Mouse (Mus musculus) adrenal gland (tissue): ENCODE data around the gene Wdr5b.

ENCODE experiments used
- intact Hi-C: fragments of 180-260 bp; cut with DNase I; formaldehyde crosslinking; loops from one replicate; pipeline ENCODE4 v1.15.1; 2025

Wdr5b gene

DNA sequence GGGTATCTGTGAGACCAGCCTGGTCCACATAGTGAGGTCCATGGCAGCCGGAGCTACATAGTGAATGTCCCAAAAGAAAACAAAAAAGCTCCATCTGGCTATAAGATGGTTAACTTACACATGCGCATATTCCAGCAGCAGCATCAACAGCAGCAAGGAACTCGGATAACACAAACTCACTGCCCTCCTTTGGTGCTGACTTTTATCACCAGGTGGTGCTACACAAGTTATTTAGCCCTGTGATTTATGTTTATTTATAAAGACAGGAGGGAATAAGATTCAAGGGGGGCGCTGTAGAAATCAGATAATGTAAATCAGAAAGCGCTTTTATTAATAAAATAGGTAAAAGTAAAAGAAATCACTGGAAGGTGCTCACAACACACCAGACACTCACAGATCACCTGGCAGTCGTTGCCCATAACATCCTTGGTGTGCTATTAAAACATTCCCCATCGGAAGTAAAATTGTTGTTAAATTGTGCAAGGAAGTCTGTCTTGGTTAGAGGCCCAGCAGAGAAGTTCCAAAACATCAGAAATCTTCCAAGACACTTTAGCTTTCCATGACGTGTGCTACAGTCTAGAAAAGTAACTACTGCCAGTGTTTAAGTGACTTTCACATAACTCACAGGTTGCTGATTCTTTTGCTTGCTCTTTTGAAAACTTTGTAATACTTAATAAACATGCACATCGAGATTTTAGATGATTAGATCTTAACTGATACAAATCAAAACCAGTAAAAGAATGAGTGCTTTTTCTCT, 29.0 kb downstream of the Wdr5b start:
- intact Hi-C loops, result loop anchor here (5.0 to 10.0 kb wide), 2 partner anchors 88 to 1805 kb away; no protein-coding TSS in a partner anchor

DNA sequence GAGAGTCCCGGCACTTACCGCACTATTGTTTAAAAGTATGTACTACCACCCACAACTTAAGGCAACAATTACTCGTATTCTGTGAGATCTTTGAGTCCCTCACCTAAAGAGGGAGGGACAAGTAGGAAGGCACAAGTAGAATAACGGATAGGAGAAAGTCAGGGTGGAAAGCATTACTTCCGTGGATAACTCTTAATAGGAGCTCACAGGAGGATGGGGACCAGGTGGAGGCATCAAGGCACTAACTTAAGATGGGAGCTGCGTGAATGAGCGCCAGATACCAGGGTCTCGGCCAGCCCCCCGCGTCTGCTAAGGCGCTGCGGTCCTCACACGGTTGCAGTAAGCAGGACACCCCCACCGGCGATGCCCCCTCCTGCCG, 30.1 kb downstream of the Wdr5b start:
- intact Hi-C loops, result loop anchor here (5.0 to 10.0 kb wide), 2 partner anchors 89 to 1804 kb away; no protein-coding TSS in a partner anchor

DNA sequence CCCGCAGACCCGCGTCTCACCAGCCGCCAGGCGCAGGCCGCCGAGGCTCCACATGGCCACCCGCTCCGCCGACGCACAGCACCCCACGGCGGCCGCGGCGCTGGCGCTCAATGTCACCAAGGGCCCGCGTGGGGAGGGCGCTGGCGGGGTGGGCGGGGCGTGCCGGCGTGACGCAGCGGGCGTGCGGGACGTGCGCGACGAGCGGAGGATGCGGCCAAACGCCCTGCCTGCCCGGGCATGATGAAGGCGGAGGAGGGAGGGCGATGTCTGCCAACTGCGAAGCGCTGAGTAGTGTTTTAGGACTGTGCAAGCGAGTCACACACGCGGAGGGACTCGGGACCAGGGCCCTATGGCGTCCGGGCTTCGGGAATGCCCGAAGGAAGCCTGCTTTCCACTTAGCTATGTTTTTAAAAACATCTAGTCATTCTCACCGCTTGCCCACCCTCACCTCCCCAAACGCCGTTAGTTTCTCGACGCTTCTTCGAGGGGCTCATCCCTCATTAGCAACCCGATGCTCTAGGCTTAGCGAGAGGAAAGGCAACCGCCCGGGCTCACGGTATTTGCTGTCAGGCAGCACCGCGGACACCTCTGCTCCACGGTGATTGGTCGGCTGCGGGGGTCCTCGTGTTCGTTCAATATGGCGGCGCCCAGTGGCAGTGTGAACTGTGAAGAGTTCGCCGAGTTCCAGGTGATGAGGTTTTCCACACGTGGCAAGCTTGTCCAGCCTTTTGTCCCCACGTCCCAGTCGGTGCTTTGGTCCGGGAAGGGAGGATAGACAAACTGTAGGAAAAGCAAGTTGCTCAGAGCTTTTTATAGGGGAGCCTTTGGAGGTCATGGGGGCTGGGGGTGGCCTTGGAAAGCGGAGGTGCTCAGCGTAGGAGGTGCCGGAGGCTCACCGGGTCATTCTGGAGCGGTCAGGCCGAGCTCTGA, 30.7 kb downstream of the Wdr5b start, which contains the start of the genes Fam162a and Ccdc58:
Fam162a (minus strand) TSS at position 145 of the 930 bp plus-strand sequence.
Ccdc58 (plus strand) TSS at position 236 of the 930 bp plus-strand sequence.
- intact Hi-C loops, result loop anchor here (5.0 to 10.0 kb wide), 2 partner anchors 89 to 1803 kb away; no protein-coding TSS in a partner anchor

DNA sequence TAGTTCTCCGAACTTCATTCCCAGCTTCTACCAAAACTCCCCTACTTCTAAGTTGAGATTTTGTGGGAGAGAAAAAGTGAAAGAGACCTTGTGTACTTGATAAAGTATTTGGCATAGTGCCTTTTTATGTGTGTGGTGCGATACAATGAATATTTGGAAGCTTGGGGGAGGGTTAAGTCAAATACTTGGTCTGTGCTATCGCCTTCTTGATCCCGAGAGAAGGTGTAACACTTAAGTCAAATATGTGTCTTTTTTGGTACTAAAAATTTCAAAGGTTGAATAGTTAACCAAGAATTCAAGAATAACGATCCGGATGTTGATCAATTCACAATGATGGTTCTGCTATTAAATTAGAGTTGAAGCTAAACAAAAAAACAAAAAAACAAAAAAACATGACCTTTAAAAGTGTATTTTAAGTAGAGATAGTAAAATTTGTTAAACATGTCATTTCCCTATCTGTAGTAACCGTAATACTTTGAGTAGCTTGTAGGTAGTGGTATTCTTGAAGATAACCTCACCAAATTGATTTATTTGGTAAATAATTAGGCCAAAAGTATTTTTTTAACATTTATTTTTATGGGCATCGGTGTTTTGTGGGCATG, 31.5 kb downstream of the Wdr5b start:
- intact Hi-C loops, result loop anchor here (5.0 to 10.0 kb wide), 2 partner anchors 90 to 1802 kb away; no protein-coding TSS in a partner anchor

DNA sequence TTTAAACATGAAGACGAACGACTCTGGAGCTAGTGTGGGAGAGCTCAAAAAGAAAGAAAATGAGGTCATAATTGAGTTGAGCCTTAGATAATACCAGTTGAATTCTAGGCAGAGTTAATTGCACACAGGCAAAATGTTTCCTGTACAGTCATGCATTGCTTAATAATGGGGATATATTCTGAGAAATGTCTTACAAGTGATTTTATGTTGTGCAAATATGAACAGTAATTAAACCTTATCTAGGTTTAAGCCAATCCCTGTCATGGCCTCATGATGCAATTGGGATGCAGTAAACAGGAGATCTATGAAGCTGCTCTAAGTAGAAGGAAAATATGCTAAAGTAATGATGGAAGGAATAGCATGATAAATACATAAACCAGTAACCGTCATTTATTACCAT, 33.8 kb downstream of the Wdr5b start:
- intact Hi-C loops, result loop anchor here (5.0 to 10.0 kb wide), 2 partner anchors 92 to 1800 kb away; no protein-coding TSS in a partner anchor

DNA sequence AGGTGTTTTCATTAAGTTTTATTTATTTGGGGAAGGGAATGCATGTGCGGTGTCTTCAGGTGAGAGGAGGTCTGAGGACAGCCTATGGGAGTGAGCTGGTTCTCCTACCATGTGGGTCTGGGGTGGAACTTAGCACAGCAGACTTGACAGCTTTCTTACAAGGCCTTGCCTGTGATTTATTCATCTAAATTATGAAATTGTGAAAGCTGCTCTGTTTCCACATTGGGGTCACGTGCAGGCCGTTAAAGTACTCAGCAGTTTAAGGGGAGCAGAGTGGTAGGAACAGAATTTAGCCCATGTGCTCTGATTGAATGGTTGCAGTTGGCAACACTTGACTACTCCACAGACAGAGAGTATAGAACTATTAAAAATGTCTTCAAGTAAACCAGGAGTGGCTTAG, 38.9 kb downstream of the Wdr5b start:
- intact Hi-C loops, result loop anchor here (10.0 kb wide), 1 partner anchor 1795 kb away; no protein-coding TSS in a partner anchor

DNA sequence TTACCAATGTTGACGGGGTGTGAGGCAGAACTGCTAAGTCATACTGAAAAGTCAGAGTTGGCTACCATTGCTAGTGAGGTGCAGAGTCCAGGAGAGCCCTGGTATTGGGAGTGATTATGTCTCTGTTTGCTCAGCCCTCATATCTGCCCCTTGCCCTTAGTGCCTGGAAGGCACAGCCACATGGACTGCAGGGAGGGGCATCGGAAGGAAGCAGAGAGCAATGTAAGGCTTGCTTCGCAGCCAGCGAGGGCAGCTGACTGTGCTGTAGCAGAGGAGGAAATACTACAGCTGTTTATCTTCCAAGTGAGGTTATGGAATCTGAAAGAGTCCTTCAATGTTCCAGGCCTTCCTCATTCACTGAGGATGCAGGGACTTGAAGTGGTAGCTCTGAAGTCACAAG, 46.9 kb downstream of the Wdr5b start:
- intact Hi-C loops, result no loop called here

DNA sequence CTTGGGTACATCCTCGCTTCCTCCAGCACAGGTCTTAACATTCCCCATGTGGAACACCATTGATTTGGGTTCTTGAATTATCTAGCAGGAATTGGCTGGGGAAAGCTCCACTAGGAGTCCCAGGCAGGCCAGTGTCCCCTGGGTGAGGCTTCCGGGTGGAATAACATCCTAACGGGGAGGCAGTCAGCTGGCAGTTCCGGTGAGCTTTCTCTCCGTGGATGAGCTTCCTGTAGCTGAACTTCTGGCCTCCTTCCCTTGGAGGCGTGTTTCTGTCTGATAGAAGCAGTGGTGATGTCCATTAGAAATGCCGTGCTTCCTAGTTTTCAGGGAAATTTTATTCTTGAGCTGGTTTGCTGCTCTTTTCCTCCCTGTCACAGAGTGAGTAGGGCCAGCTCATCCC, 48.1 kb downstream of the Wdr5b start:
- intact Hi-C loops, result no loop called here

DNA sequence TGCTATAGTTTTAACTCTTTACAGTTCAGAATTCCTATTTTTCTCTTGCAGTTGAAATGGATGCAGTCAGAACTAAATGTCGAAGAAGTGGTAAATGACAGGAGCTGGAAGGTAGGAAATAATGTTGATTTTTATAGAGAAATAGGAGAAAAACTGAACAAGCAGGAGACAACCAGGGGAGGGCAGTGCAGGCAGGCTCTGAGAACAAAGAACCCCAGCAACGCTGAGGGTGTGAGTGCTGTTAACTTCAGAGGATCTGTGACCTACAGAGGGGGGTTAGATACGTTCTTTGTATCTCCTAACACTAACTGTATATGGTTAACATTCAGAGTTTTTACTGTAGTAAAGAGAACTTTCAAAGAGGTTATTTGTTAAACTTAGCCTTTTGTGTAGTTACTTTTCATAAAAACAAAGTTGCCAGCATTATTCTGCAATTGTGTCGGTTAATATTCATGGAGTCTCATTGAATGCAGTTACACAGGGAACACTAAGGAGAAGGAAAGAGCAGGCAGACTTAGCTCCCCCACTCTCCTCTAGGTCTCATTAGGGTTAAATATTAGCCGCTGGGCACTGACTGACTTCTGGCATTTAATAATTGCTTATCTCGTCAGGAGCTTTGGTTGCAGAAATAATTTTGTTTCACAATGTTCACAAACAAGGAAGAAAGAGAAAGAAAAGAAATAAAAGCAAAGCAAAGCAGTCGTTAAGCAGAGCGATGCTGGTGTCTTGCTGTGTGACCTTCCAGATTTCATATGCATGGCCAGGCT, 49.0 kb downstream of the Wdr5b start:
- intact Hi-C loops, result no loop called here

DNA sequence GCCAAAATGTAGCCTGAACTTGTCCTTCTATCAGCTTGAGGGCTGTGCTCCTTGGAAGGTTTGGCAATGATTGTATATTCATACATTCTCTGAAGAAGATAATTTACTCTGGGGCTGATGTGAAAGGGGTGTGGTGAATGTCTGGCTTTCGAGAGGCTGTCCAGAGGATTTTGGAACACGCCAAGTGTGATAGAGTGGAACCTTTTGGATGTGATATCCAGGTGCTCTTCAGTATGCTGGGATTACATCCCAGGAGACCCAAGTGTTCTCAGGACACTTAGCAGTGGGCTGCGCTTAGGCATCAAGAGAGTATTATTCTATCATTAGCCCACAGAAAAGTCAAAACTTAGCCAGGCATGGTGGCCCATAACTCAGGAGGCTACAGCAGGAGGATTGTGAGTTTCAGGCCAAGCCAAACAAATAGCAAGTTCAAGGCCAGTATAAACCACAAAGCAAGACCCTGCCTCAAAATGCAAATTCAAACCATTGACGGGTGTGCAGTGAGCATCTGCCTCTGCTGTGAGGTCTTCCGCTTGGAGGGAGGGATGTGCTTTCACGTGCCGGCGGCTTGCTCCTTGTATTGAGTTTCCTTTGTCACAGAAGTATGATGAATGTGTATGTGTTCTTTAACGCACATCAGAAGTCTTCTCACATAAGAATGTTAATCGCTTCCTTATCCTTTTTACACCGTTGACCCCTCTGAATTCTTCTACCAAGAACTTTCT, 50.0 kb downstream of the Wdr5b start:
- intact Hi-C loops, result no loop called here
